Mouse (Mus musculus) embryonic facial prominence, embryonic 11.5 days (tissue): ENCODE data around the gene Scn8a. TPM values are rescaled to one million over a fixed set of nuclear protein-coding genes. Genes with fewer than 3 reads are reported as not detected.

ENCODE experiments used
- ATAC-seq: fragments of 200-750 bp; cut with Nextera tagmentation; replicated peaks from 2 replicates; pipeline ENCODE4 v1.8.0; 2017; ENCODE audit warnings: low read depth; ENCODE audit not compliant: insufficient number of reproducible peaks, low FRiP score, low TSS enrichment
- DNase-seq: peaks from one replicate; pipeline ENCODE4 v3.0.0-alpha.2; 2015; ENCODE audit warnings: low spot score
- H3K27ac ChIP-seq: fragments of 300-500 bp; sonication (generic); replicated peaks from 2 replicates; pipeline ENCODE4 v1.5.1; 2014; ENCODE audit warnings: mild to moderate bottlenecking, low read depth, low read length, control low read depth
- H3K27me3 ChIP-seq: fragments of 300-500 bp; sonication (generic); 2 replicates; pipeline ENCODE4 v1.6.1; 2014; ENCODE audit warnings: mild to moderate bottlenecking, low read length, moderate library complexity, mixed read lengths; ENCODE audit not compliant: control insufficient read depth, insufficient read depth
- H3K36me3 ChIP-seq: fragments of 300-500 bp; sonication (generic); replicated peaks from 2 replicates; pipeline ENCODE4 v1.6.1; 2014; ENCODE audit warnings: low read depth, mild to moderate bottlenecking, low read length, moderate library complexity, mixed read lengths; ENCODE audit not compliant: control insufficient read depth, insufficient read depth
- H3K4me1 ChIP-seq: fragments of 300-500 bp; sonication (generic); 2 replicates; pipeline ENCODE4 v1.6.1; 2014; ENCODE audit warnings: low read length, mixed read lengths; ENCODE audit not compliant: control insufficient read depth, insufficient read depth
- H3K4me2 ChIP-seq: fragments of 300-500 bp; sonication (generic); 2 replicates; pipeline ENCODE4 v1.6.1; 2014; ENCODE audit warnings: low read depth, mild to moderate bottlenecking, control low read depth, low read length, moderate library complexity
- H3K4me3 ChIP-seq: fragments of 300-500 bp; sonication (generic); 2 replicates; pipeline ENCODE4 v1.5.1; 2014; ENCODE audit warnings: low read depth, low read length, control low read depth
- H3K9ac ChIP-seq: fragments of 300-500 bp; sonication (generic); replicated peaks from 2 replicates; pipeline ENCODE4 v1.6.1; 2014; ENCODE audit warnings: mild to moderate bottlenecking, control low read depth, low read length
- H3K9me3 ChIP-seq: fragments of 300-500 bp; sonication (generic); replicated peaks from 2 replicates; pipeline ENCODE4 v1.6.1; 2016; ENCODE audit warnings: mild to moderate bottlenecking, low read length, inconsistent platforms, mixed read lengths; ENCODE audit not compliant: control insufficient read depth
- WGBS: fragments of 180-500 bp; shearing (Covaris S2); extraction: QIAGEN DNeasy Blood & Tissue Kit; methylation state at CpG from one replicate; pipeline ENCODE4 v1.1.7; 2014; 5-methylcytosine and 5-hydroxymethylcytosine counted together
- polyA plus RNA-seq: library from polyadenylated mRNA; unstranded; fragments of >200 nt; fragmentation: Nextera tagmentation; extraction: Ambion mirVana; gene quantifications from 2 replicates; pipeline ENCODE4 v1.2.1, GENCODE M21; 2014

Scn8a gene
- polyA plus RNA-seq, 1 experiment from 2014 or later: 8.2 TPM

DNA sequence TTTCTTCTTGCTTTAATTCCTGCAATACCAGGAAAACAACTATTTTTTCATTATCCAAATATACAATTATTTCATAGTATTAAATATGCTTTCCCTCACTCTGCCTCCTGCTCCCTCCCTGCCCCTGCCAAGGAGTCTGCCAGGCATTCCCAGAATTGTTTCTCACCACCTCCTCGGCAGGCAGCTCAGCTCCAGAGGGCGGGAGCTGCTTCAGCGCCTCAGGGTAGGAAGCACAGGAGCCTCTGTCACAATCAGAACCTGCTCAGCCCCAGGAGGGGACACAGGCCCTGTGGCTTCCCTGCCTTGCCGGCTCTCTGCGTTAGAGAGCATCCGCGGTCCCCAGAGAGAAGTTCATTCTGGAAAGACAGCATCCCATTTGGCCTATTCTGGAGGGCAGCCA lies 36.9 kb upstream of the Scn8a start:
- Histone ChIP-seq H3K9me3 (no peaks in the 10 kb centered on the region), H3K9ac (no peak overlapping the region), H3K27ac (no peak overlapping the region), H3K4me1 (no peaks in the 10 kb centered on the region), H3K4me2 (no peak overlapping the region), H3K27me3 (no peaks in the 10 kb centered on the region), H3K36me3 (no peaks in the 10 kb centered on the region), H3K4me3 (no peak overlapping the region)
- DNase-seq (no peak), ATAC-seq (no peak)
- 12% methylated on average over 7 of the region's 7 CpGs for WGBS

DNA sequence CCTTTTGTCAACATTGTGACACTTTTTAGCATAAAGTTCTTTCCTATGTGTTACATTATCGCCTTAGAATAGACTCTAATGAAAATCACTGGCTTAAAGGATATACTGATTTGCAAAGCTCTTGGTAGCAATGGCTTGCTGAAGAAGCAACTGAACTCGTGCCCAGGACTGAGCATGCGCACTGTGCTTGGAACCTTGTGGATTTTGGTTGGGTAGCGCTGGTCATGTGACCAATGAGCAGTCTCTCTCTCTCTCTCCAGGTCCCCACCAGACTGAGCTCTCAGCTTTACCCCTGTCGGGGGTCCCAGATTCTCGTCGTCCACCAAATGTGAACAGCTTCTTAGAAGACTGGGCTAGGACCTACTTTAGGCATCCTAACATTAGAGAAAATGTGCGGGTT lies 32.9 kb upstream of the Scn8a start:
- no peak for ATAC-seq
- Histone ChIP-seq H3K36me3 (no peaks in the 10 kb centered on the region), H3K27ac (no peak overlapping the region), H3K4me2 (no peak overlapping the region), H3K4me3 (no peak overlapping the region), H3K27me3 (no peaks in the 10 kb centered on the region), H3K9ac (no peak overlapping the region), H3K4me1 (no peaks in the 10 kb centered on the region), H3K9me3 (no peaks in the 10 kb centered on the region)
- WGBS: 83% methylated on average over 8 of the region's 8 CpGs
- DNase-seq: no peak

DNA sequence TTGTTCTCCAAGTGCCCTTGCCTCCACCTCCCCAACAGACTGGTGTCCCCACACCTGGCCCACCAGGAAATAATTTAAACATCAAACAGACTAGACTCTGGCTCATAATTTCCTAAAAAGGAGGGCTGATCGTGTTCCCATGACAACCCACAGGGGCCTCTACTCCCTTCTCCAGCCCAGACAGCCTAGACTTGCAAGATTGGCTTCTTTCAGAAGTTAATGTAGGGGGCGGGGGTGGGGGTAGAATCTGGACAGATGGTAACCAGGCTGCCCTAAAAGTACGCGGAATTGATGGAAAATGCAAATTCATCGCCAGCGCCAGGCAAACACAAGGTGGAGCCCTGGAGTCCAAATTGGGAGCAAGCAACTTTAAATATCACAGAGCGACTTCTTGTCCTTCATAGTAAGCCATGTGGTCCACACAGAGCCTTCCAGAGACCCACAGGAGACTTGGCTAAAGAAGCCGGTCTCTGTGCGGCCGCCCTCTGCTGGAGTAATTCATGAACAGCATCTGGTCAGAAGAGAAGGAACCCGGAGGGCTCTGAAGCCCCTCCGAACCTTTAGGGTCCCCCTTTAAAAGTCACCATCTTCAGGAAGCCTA lies 31.0 kb upstream of the Scn8a start:
- no peaks in the 10 kb centered on the region for H3K27me3 ChIP-seq
- H3K27ac ChIP-seq: no peak overlapping the region
- DNase-seq (peak; percentile 73), ATAC-seq (0 out of 2 replicates have a peak, but pooled peaks have one; percentile 65)
- H3K36me3 ChIP-seq: no peaks in the 10 kb centered on the region
- H3K4me1 ChIP-seq: no peaks in the 10 kb centered on the region
- no peak overlapping the region for H3K4me3 ChIP-seq
- H3K9ac ChIP-seq: no peak overlapping the region
- whole genome bisulfite sequencing: 36% methylated on average over 12 of the region's 12 CpGs
- no peaks in the 10 kb centered on the region for H3K9me3 ChIP-seq
- H3K4me2 ChIP-seq: no peak overlapping the region

DNA sequence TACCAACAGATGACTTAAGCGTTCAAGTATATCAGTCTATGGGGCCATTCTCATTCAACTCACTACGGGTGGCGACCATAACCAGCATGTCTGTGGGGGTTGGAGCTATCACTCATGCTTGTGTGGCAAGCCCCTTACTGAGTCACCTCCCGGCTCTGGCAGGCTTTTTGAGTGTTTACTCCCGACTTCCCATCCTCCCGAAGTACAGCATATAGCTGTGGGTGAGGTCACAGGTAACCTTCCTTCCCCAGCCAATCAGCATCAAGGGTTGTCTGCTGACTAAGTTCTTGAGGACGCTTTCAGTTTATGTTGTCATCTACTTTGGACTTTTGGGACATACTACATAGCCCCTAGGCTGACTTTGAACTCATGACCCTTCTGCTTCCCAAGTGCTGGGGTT lies 25.3 kb upstream of the Scn8a start:
- Histone ChIP-seq H3K27ac (no peak overlapping the region), H3K9me3 (no peaks in the 10 kb centered on the region), H3K27me3 (no peaks in the 10 kb centered on the region), H3K9ac (no peak overlapping the region), H3K4me1 (peaks cover 2% of the 10 kb centered on the region; the same call in 1 of the 2 replicates), H3K36me3 (no peaks in the 10 kb centered on the region), H3K4me2 (no peak overlapping the region), H3K4me3 (no peak overlapping the region)
- 79% methylated on average over 7 of the region's 7 CpGs for WGBS
- ATAC-seq (no peak), DNase-seq (no peak)

DNA sequence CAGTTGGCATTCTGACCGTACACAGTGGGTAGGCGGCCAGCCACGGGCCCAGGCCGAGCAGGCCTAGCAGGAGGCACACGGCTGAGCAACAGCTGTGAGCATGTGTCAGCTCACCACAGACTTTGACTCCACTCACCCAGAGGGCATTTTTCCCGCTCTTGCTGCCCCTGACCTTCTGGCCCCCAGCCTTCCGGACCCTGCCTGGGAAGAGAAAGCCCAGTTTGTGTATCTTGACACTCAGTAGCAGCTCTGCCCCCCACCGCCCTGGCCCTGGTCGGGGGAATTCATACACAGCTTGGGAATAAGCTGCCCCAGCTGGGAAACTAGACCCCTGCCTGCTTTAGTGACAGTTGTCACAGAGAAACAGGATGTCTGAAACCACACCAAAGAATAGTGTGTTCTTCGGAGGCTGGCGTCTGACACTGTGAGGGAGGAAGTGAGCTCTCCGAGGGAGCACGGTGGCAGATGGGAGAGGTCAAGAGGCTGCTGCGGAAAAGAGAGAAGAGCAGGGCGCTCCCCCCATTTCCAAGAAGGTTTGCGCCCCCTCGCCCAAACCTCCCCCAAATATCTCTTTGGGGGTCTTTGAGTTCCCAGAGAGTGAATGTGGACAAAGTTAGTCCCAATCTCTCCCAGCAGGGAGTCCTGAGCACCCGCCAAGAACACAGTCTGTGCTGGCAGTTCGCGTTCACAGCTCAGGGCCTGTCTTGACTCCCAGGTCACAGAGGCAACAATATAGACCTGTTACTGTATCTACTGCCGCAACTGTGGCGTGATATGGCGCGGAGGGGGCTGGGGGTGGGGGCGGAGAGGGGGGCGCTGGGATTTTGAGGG lies 24.4 kb upstream of the Scn8a start:
- Histone ChIP-seq H3K4me2 (no peak overlapping the region), H3K4me1 (peaks cover 2% of the 10 kb centered on the region; the same call in 1 of the 2 replicates), H3K4me3 (no peak overlapping the region), H3K27ac (peak overlapping the region; percentile 28; the same call in 1 of the 2 replicates), H3K9ac (no peak overlapping the region), H3K9me3 (no peaks in the 10 kb centered on the region), H3K27me3 (no peaks in the 10 kb centered on the region), H3K36me3 (no peaks in the 10 kb centered on the region)
- DNase-seq (peak; percentile 49), ATAC-seq (no peak; the same call in 1 of the 2 replicates)
- 27% methylated on average over 26 of the region's 26 CpGs for WGBS

DNA sequence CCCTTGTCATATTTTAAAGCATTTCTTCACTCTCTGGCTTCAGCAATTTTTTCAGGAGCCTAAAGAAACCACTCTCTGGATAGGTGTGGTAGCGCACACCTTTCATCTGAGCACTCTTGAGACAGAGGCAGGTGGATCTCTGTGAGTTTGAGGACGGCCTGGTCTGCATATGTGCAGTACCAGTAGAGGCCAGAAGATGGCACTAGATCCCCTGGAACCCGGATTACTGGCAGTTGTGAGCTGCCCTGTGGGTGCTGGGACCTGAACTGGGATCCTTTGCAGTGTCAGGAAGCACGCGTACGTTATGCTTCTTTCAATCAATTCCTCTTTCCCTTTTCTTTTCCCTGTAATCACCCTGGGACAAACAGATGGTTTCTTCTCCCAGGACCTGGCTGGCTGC lies 22.5 kb upstream of the Scn8a start:
- H3K27ac ChIP-seq: no peak overlapping the region
- 84% methylated on average over 6 of the region's 6 CpGs for WGBS
- H3K4me1 ChIP-seq: peaks cover 2% of the 10 kb centered on the region; the same call in 1 of the 2 replicates
- ATAC-seq (no peak), DNase-seq (no peak)
- no peaks in the 10 kb centered on the region for H3K27me3 ChIP-seq
- no peak overlapping the region for H3K4me3 ChIP-seq
- no peaks in the 10 kb centered on the region for H3K36me3 ChIP-seq
- no peaks in the 10 kb centered on the region for H3K9me3 ChIP-seq
- no peak overlapping the region for H3K9ac ChIP-seq
- no peak overlapping the region for H3K4me2 ChIP-seq

DNA sequence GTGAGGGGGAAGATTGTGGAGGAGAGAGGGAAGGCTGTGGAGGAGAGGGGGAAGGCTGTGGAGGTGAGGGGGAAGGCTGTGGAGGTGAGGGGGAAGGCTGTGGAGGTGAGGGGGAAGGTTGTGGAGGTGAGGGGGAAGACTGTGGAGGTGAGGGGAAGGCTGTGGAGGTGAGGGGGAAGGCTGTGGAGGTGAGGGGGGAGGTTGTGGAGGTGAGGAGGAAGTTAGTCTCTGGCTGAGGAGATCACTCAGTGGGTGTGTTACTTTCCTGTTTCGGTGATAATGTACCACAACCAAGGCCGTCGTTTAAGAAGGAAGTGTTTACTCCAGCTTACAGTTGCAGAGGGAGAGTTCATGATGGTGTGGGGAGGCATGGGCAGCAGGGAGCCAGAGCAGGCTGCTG lies 12.1 kb upstream of the Scn8a start:
- Histone ChIP-seq H3K9ac (no peak overlapping the region), H3K27me3 (no peaks in the 10 kb centered on the region), H3K4me2 (no peak overlapping the region), H3K4me3 (no peak overlapping the region), H3K4me1 (no peaks in the 10 kb centered on the region), H3K27ac (no peak overlapping the region), H3K36me3 (no peaks in the 10 kb centered on the region), H3K9me3 (no peaks in the 10 kb centered on the region)
- 84% methylated on average over 3 of the region's 3 CpGs for WGBS
- DNase-seq (no peak), ATAC-seq (no peak)

DNA sequence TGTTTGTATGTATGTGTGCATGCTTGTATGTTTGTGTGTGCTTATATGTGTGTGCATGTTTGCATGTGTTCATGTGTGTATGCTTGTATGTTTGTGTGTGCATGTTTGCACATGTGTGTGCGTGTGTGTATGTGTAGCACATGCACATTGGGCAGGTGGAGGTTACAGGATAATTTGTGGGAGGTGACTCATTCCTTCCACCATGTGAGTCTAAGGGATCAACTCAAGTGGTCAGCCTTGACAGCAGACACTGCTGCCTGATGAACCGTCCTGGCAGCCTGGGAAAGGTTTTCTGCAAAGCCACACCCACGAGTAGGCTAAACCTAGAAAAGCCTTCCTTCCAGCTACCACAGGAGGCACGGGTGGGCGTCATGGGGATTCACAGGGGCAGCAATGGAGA lies 8.8 kb upstream of the Scn8a start:
- 39% methylated on average over 5 of the region's 5 CpGs for WGBS
- Histone ChIP-seq H3K27me3 (no peaks in the 10 kb centered on the region), H3K9me3 (no peaks in the 10 kb centered on the region), H3K4me1 (no peaks in the 10 kb centered on the region), H3K4me2 (no peak overlapping the region), H3K27ac (no peak overlapping the region), H3K4me3 (no peak overlapping the region), H3K36me3 (no peaks in the 10 kb centered on the region), H3K9ac (no peak overlapping the region)
- ATAC-seq (no peak), DNase-seq (no peak)
